27 mouse cellular contexts compared by ENCODE assay signal in genomic region chr5:5297222-5297621, GRCm38 (mm10).
A peak's percentile ranks its signal among the peaks of the same experiment; 100 is the strongest.
DNase-seq lines count a peak whose midpoint lies in the region; ATAC-seq and TF ChIP-seq lines count a peak whose summit lies in the region.
"Had no signal": no experiment of that assay in that cellular context is flagged by ENCODE, and none has a peak within 500 bp of the region (broad histone marks: within the 10 kb centered on the region; RNA-seq: fewer than 3 reads in every experiment).

No protein-coding gene starts in this region.

- H3K27ac ChIP-seq in lung, embryonic 14.5 days (ENCODE audit: low read depth), result no peak overlapping the region
- no peak overlapping the region; the same call in 1 of the 2 replicates for H3K27ac ChIP-seq in lung, embryonic 15.5 days
- H3K27ac ChIP-seq: embryonic facial prominence, embryonic 12.5 days; embryonic facial prominence, embryonic 15.5 days; heart, adult 2 months; heart, embryonic 10.5 days; heart, embryonic 13.5 days; hindbrain, embryonic 12.5 days had no signal

- ATAC-seq in lung, embryonic 14.5 days (ENCODE audit: insufficient read depth), result peak; percentile 56; the same call in 1 of the 2 replicates
- peak; percentile 62 for ATAC-seq in lung, embryonic 15.5 days (ENCODE audit: borderline replicate concordance, extremely low read depth, low FRiP score, low TSS enrichment)
- ATAC-seq: activated CD4-positive, CD25-positive, alpha-beta regulatory T cell, adult 4 months; CD4-positive, CD25-positive, alpha-beta regulatory T cell, adult 4 months; forebrain, embryonic 14.5 days; forebrain, postnatal 0 days; hindbrain, embryonic 16.5 days had no signal

- no peaks in the 10 kb centered on the region for H3K27me3 ChIP-seq in lung, embryonic 14.5 days (ENCODE audit: insufficient read depth, low read length)
- H3K27me3 ChIP-seq in lung, embryonic 15.5 days, result no peaks in the 10 kb centered on the region
- H3K27me3 ChIP-seq: embryonic facial prominence, embryonic 12.5 days; embryonic facial prominence, embryonic 15.5 days; heart, embryonic 13.5 days; hindbrain, embryonic 12.5 days had no signal

- no peak overlapping the region for H3K4me2 ChIP-seq in lung, embryonic 14.5 days
- no peak overlapping the region for H3K4me2 ChIP-seq in lung, embryonic 15.5 days
- H3K4me2 ChIP-seq: embryonic facial prominence, embryonic 12.5 days; embryonic facial prominence, embryonic 15.5 days; heart, embryonic 13.5 days; hindbrain, embryonic 12.5 days had no signal

- H3K4me3 ChIP-seq in lung, embryonic 14.5 days (ENCODE audit: low read depth, low read length), result no peak overlapping the region
- H3K4me3 ChIP-seq in lung, embryonic 15.5 days, result no peak overlapping the region
- H3K4me3 ChIP-seq: embryonic facial prominence, embryonic 12.5 days; embryonic facial prominence, embryonic 15.5 days; heart, adult 2 months; heart, embryonic 10.5 days; heart, embryonic 13.5 days; hindbrain, embryonic 12.5 days had no signal

- DNase-seq in lung, embryonic 14.5 days, result peak; percentile 33
- peak; percentile 40 for DNase-seq in lung, postnatal 10 days
- peak; percentile 65 for DNase-seq in lung, postnatal 36 days
- DNase-seq in gastrocnemius, postnatal 4 days (ENCODE audit: low spot score in 2 of 2), result no peak
- DNase-seq in frontal cortex, postnatal 25 days (ENCODE audit: low spot score in 2 of 2), result no peak
- DNase-seq in urinary bladder, postnatal 4 days (ENCODE audit: low spot score in 2 of 2), result no peak
- DNase-seq: adrenal gland, adult 8-10 months; adrenal gland, postnatal 25 days; cerebellum, adult 11-12 months; cerebellum, adult 8-10 months; cerebellum, postnatal 10 days; cerebellum, postnatal 36 days; forebrain, postnatal 0 days; gastrocnemius, postnatal 25 days; heart, adult 2 months; heart, postnatal 14 days; heart, postnatal 4 days had no signal

- WGBS in lung, embryonic 14.5 days, result 52% methylated on average over 7 of the region's 7 CpGs
- 45% methylated on average over 7 of the region's 7 CpGs for WGBS in lung, embryonic 15.5 days

- no peaks in the 10 kb centered on the region for H3K9me3 ChIP-seq in lung, embryonic 14.5 days (ENCODE audit: low read depth, low read length)
- H3K9me3 ChIP-seq in lung, embryonic 15.5 days, result no peaks in the 10 kb centered on the region
- H3K9me3 ChIP-seq: embryonic facial prominence, embryonic 12.5 days; embryonic facial prominence, embryonic 15.5 days; heart, embryonic 10.5 days; heart, embryonic 13.5 days; hindbrain, embryonic 12.5 days had no signal

- no peaks in the 10 kb centered on the region for H3K4me1 ChIP-seq in lung, embryonic 14.5 days (ENCODE audit: insufficient read depth)
- no peaks in the 10 kb centered on the region for H3K4me1 ChIP-seq in lung, embryonic 15.5 days
- H3K4me1 ChIP-seq: embryonic facial prominence, embryonic 12.5 days; embryonic facial prominence, embryonic 15.5 days; hindbrain, embryonic 12.5 days had no signal

- H3K36me3 ChIP-seq in lung, embryonic 14.5 days (ENCODE audit: insufficient read depth), result no peaks in the 10 kb centered on the region
- no peaks in the 10 kb centered on the region for H3K36me3 ChIP-seq in lung, embryonic 15.5 days
- H3K36me3 ChIP-seq: embryonic facial prominence, embryonic 15.5 days; heart, embryonic 10.5 days; heart, embryonic 13.5 days; hindbrain, embryonic 12.5 days had no signal

- no peak overlapping the region for H3K9ac ChIP-seq in lung, embryonic 14.5 days
- no peak overlapping the region for H3K9ac ChIP-seq in lung, embryonic 15.5 days
- H3K9ac ChIP-seq: embryonic facial prominence, embryonic 12.5 days; embryonic facial prominence, embryonic 15.5 days; forebrain, postnatal 0 days; heart, embryonic 13.5 days; hindbrain, embryonic 12.5 days had no signal

- no peak for TF ChIP-seq CTCF in lung, embryonic 14.5 days (IDR thresholded peaks at IDR 0.05; ENCODE audit: low read depth)

Comparison
In these comparisons a context has a peak if more than half of its experiments do, and no peak if none do; other contexts are left out.
1. DNase-seq: peak in lung, embryonic 14.5 days (single experiment), lung, postnatal 10 days (single experiment) and lung, postnatal 36 days (single experiment); none in gastrocnemius, postnatal 4 days (0 of 2), frontal cortex, postnatal 25 days (0 of 2) and urinary bladder, postnatal 4 days (0 of 2).